Mouse (Mus musculus) forebrain, embryonic 13.5 days (tissue): Measurements from ENCODE around the gene Miox. TPM values are rescaled to one million over a fixed set of nuclear protein-coding genes. Genes with fewer than 3 reads are reported as not detected.
A peak's percentile ranks its signal among the peaks of the same experiment; 100 is the strongest.

Experiments
- ATAC-seq: fragments of 200-750 bp; cut with Nextera tagmentation; 2 replicates; pipeline ENCODE4 v1.8.0; 2017
- H3K27ac ChIP-seq: fragments of 300-500 bp; sonication (generic); 2 replicates; pipeline ENCODE4 v1.5.1; 2015; ENCODE audit warnings: inconsistent platforms, mild to moderate bottlenecking, moderate library complexity
- H3K27me3 ChIP-seq: fragments of 300-500 bp; sonication (generic); 2 replicates; pipeline ENCODE4 v1.6.1; 2015; ENCODE audit warnings: mild to moderate bottlenecking, inconsistent platforms
- H3K36me3 ChIP-seq: fragments of 300-500 bp; sonication (generic); 2 replicates; pipeline ENCODE4 v1.6.1; 2015; ENCODE audit warnings: mild to moderate bottlenecking, inconsistent platforms; ENCODE audit not compliant: poor library complexity, severe bottlenecking
- H3K4me1 ChIP-seq: fragments of 300-500 bp; sonication (generic); 2 replicates; pipeline ENCODE4 v1.6.1; 2015; ENCODE audit warnings: inconsistent platforms
- H3K4me2 ChIP-seq: fragments of 300-500 bp; sonication (generic); 2 replicates; pipeline ENCODE4 v1.6.1; 2015; ENCODE audit warnings: inconsistent platforms, mild to moderate bottlenecking, moderate library complexity
- H3K4me3 ChIP-seq: fragments of 300-500 bp; sonication (generic); 2 replicates; pipeline ENCODE4 v1.5.1; 2015; ENCODE audit warnings: mild to moderate bottlenecking, inconsistent platforms
- H3K9ac ChIP-seq: fragments of 300-500 bp; sonication (generic); 2 replicates; pipeline ENCODE4 v1.6.1; 2015; ENCODE audit warnings: mild to moderate bottlenecking, inconsistent platforms
- H3K9me3 ChIP-seq: fragments of 300-500 bp; sonication (generic); replicated peaks from 2 replicates; pipeline ENCODE4 v1.6.1; 2016; ENCODE audit warnings: inconsistent platforms
- WGBS: fragments of 180-500 bp; shearing (Covaris S2); methylation state at CpG from one replicate; pipeline ENCODE4 v1.1.7; 2015; 5-methylcytosine and 5-hydroxymethylcytosine counted together
- polyA plus RNA-seq: library from polyadenylated mRNA; unstranded; fragments of >200 nt; fragmentation: Nextera tagmentation; extraction: Ambion mirVana; gene quantifications from 2 replicates; pipeline ENCODE4 v1.2.1, GENCODE M21; 2015

The Miox gene
- not detected in 2 replicates for polyA plus RNA-seq

- Histone ChIP-seq H3K4me1 (no peaks in the 10 kb centered on the region), H3K27me3 (no peaks in the 10 kb centered on the region), H3K9ac (no peak within 1 kb of the TSS; the same call in 1 of the 2 replicates), H3K4me2 (no peak within 1 kb of the TSS), H3K4me3 (no peak within 1 kb of the TSS), H3K27ac (no peak within 1 kb of the TSS), H3K9me3 (no peaks in the 10 kb centered on the region), H3K36me3 (no peaks in the 10 kb centered on the region)
- ATAC-seq = no peak
- WGBS = 90% methylated on average over 7 of the region's 7 CpGs
These were observed at the start of gene Miox for GRCm38 (mm10) chr15:89334271-89334670. Gene Miox, plus strand, starts transcription at chr15:89334398.

- H3K4me2 ChIP-seq = no peak overlapping the region
- peaks cover 98% of the 10 kb centered on the region for H3K36me3 ChIP-seq
- no peak overlapping the region; the same call in 1 of the 2 replicates for H3K27ac ChIP-seq
- ATAC-seq = no peak
- no peaks in the 10 kb centered on the region for H3K4me1 ChIP-seq
- H3K4me3 ChIP-seq = no peak overlapping the region
- H3K9ac ChIP-seq = no peak overlapping the region
- H3K9me3 ChIP-seq = no peaks in the 10 kb centered on the region
- no peaks in the 10 kb centered on the region for H3K27me3 ChIP-seq
These were observed 49.2 kb upstream of the Miox start for GRCm38 (mm10) chr15:89285004-89285403.

- no peaks in the 10 kb centered on the region for H3K4me1 ChIP-seq
- no peak overlapping the region for H3K9ac ChIP-seq
- peaks cover 98% of the 10 kb centered on the region for H3K36me3 ChIP-seq
- no peaks in the 10 kb centered on the region for H3K27me3 ChIP-seq
- WGBS = 96% methylated on average over 5 of the region's 5 CpGs
- no peak overlapping the region for H3K4me2 ChIP-seq
- H3K27ac ChIP-seq = no peak overlapping the region
- H3K4me3 ChIP-seq = no peak overlapping the region
- ATAC-seq = no peak
- H3K9me3 ChIP-seq = no peaks in the 10 kb centered on the region
These were observed 48.7 kb upstream of the Miox start for GRCm38 (mm10) chr15:89285478-89285877.

GRCm38 (mm10) chr15:89286114-89286513 lies 48.1 kb upstream of the Miox start:
- H3K27ac ChIP-seq = no peak overlapping the region
- H3K27me3 ChIP-seq = no peaks in the 10 kb centered on the region
- no peak for ATAC-seq
- H3K4me1 ChIP-seq = no peaks in the 10 kb centered on the region
- peaks cover 98% of the 10 kb centered on the region for H3K36me3 ChIP-seq
- no peak overlapping the region for H3K4me2 ChIP-seq
- H3K4me3 ChIP-seq = no peak overlapping the region
- 91% methylated on average over 7 of the region's 7 CpGs for WGBS
- no peaks in the 10 kb centered on the region for H3K9me3 ChIP-seq
- H3K9ac ChIP-seq = no peak overlapping the region

- Histone ChIP-seq H3K27ac (no peak overlapping the region), H3K4me1 (no peaks in the 10 kb centered on the region), H3K4me3 (no peak overlapping the region), H3K9ac (no peak overlapping the region), H3K36me3 (peaks cover 98% of the 10 kb centered on the region), H3K9me3 (no peaks in the 10 kb centered on the region), H3K27me3 (no peaks in the 10 kb centered on the region), H3K4me2 (no peak overlapping the region)
- no peak for ATAC-seq
- WGBS = 84% methylated on average over 5 of the region's 5 CpGs
These were observed 47.6 kb upstream of the Miox start for GRCm38 (mm10) chr15:89286582-89286981.

- whole genome bisulfite sequencing = 91% methylated on average over 23 of the region's 23 CpGs
- Histone ChIP-seq H3K9ac (no peak overlapping the region), H3K4me1 (no peaks in the 10 kb centered on the region), H3K9me3 (no peaks in the 10 kb centered on the region), H3K4me3 (no peak overlapping the region), H3K36me3 (peaks cover 98% of the 10 kb centered on the region), H3K27ac (no peak overlapping the region), H3K27me3 (no peaks in the 10 kb centered on the region), H3K4me2 (no peak overlapping the region)
- ATAC-seq = peak; percentile 25; the same call in 1 of the 2 replicates
These were observed 45.9 kb upstream of the Miox start for GRCm38 (mm10) chr15:89288227-89288767.

GRCm38 (mm10) chr15:89289455-89289854 lies 44.7 kb upstream of the Miox start:
- no peak overlapping the region for H3K27ac ChIP-seq
- no peak overlapping the region for H3K9ac ChIP-seq
- ATAC-seq = no peak
- no peak overlapping the region for H3K4me2 ChIP-seq
- H3K9me3 ChIP-seq = no peaks in the 10 kb centered on the region
- no peaks in the 10 kb centered on the region for H3K27me3 ChIP-seq
- peaks cover 98% of the 10 kb centered on the region for H3K36me3 ChIP-seq
- WGBS = 95% methylated on average over 11 of the region's 11 CpGs
- no peak overlapping the region for H3K4me3 ChIP-seq
- H3K4me1 ChIP-seq = no peaks in the 10 kb centered on the region

GRCm38 (mm10) chr15:89291521-89291920 lies 42.7 kb upstream of the Miox start:
- ATAC-seq = no peak
- 92% methylated on average over 3 of the region's 3 CpGs for WGBS
- Histone ChIP-seq H3K4me1 (no peaks in the 10 kb centered on the region), H3K4me3 (no peak overlapping the region), H3K27ac (no peak overlapping the region), H3K36me3 (peaks cover 100% of the 10 kb centered on the region), H3K9ac (no peak overlapping the region), H3K27me3 (no peaks in the 10 kb centered on the region), H3K4me2 (no peak overlapping the region), H3K9me3 (no peaks in the 10 kb centered on the region)

- Histone ChIP-seq H3K27ac (no peak overlapping the region), H3K27me3 (no peaks in the 10 kb centered on the region), H3K9me3 (no peaks in the 10 kb centered on the region), H3K4me2 (no peak overlapping the region), H3K36me3 (peaks cover 100% of the 10 kb centered on the region), H3K4me3 (no peak overlapping the region), H3K4me1 (no peaks in the 10 kb centered on the region), H3K9ac (no peak overlapping the region)
- 78% methylated on average over 2 of the region's 2 CpGs for WGBS
- ATAC-seq = no peak
These were observed 41.4 kb upstream of the Miox start for GRCm38 (mm10) chr15:89292795-89293194.

GRCm38 (mm10) chr15:89293778-89294177 lies 40.4 kb upstream of the Miox start:
- ATAC-seq = no peak
- Histone ChIP-seq H3K36me3 (peaks cover 99% of the 10 kb centered on the region), H3K27me3 (no peaks in the 10 kb centered on the region)

GRCm38 (mm10) chr15:89295580-89296165 lies 38.5 kb upstream of the Miox start:
- Histone ChIP-seq H3K4me1 (no peaks in the 10 kb centered on the region), H3K9ac (no peak overlapping the region), H3K27ac (no peak overlapping the region), H3K36me3 (peaks cover 97% of the 10 kb centered on the region), H3K4me3 (no peak overlapping the region), H3K4me2 (no peak overlapping the region), H3K27me3 (no peaks in the 10 kb centered on the region), H3K9me3 (no peaks in the 10 kb centered on the region)
- ATAC-seq = no peak
- 92% methylated on average over 8 of the region's 8 CpGs for WGBS

More at GRCm38 (mm10) chr15:89293778-89294177, 40.4 kb upstream of the Miox start:
- Histone ChIP-seq H3K9me3 (no peaks in the 10 kb centered on the region), H3K9ac (no peak overlapping the region), H3K4me2 (no peak overlapping the region), H3K4me1 (no peaks in the 10 kb centered on the region), H3K27ac (no peak overlapping the region), H3K4me3 (no peak overlapping the region)
- 97% methylated on average over 10 of the region's 10 CpGs for WGBS

GRCm38 (mm10) chr15:89296465-89296864 lies 37.7 kb upstream of the Miox start:
- Histone ChIP-seq H3K27me3 (no peaks in the 10 kb centered on the region), H3K36me3 (peaks cover 97% of the 10 kb centered on the region), H3K9ac (no peak overlapping the region), H3K4me1 (no peaks in the 10 kb centered on the region), H3K4me3 (no peak overlapping the region), H3K4me2 (no peak overlapping the region), H3K9me3 (no peaks in the 10 kb centered on the region), H3K27ac (no peak overlapping the region)
- 79% methylated on average over 1 of the region's 1 CpGs for WGBS
- ATAC-seq = no peak

- WGBS = 92% methylated on average over 2 of the region's 2 CpGs
- Histone ChIP-seq H3K9me3 (no peaks in the 10 kb centered on the region), H3K4me3 (no peak overlapping the region), H3K36me3 (peaks cover 97% of the 10 kb centered on the region), H3K4me1 (no peaks in the 10 kb centered on the region), H3K27me3 (no peaks in the 10 kb centered on the region), H3K4me2 (no peak overlapping the region), H3K9ac (no peak overlapping the region), H3K27ac (no peak overlapping the region)
- ATAC-seq = no peak
These were observed 36.5 kb upstream of the Miox start for GRCm38 (mm10) chr15:89297695-89298094.
